Mouse (Mus musculus): ENCODE results near the gene Cldn15. TPM values are rescaled to one million over a fixed set of nuclear protein-coding genes. Genes with fewer than 3 reads are reported as not detected.

The Cldn15 gene
- polyA plus RNA-seq, 1 experiment from 2014 or later: 5.1 TPM

DNA sequence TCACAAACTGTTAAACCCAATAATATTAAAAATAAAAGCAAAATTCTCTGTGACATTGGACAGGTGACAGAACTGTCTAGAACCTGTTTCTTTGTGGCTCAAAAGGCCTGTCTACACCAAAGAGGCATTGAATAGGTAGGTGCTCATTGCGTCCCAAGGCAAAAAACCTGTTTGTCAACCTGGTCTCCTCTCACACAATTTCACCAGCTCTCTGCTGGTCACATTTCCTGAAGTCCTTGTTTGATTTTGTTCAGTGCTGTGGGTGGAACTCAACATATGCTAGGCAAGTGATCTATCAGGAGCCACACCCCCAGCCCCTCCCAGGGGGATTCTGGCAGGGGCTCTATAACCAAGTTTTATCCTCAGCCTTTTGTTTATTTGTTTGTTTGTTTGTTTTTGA, 9.2 kb upstream of the Cldn15 start:
- H3K4me2 ChIP-seq (ENCODE audit: low read depth, low read length): no peak overlapping the region
- 60% methylated on average over 1 of the region's 1 CpGs for WGBS
- no peak overlapping the region for H3K4me3 ChIP-seq (ENCODE audit: low read length)
- no peaks in the 10 kb centered on the region for H3K36me3 ChIP-seq (ENCODE audit: control insufficient read depth, insufficient read depth, low read length)
- peaks cover 23% of the 10 kb centered on the region for H3K4me1 ChIP-seq (replicated peaks; ENCODE audit: control insufficient read depth, insufficient read depth, low read length)
- H3K9ac ChIP-seq (ENCODE audit: low read length): no peak overlapping the region
- no peaks in the 10 kb centered on the region for H3K27me3 ChIP-seq (ENCODE audit: control insufficient read depth, insufficient read depth, low read depth, low read length)
- no peak overlapping the region for H3K27ac ChIP-seq (ENCODE audit: low read length)
- no peak for ATAC-seq (ENCODE audit: low read depth)
- H3K9me3 ChIP-seq (ENCODE audit: control insufficient read depth, low read length): no peaks in the 10 kb centered on the region

DNA sequence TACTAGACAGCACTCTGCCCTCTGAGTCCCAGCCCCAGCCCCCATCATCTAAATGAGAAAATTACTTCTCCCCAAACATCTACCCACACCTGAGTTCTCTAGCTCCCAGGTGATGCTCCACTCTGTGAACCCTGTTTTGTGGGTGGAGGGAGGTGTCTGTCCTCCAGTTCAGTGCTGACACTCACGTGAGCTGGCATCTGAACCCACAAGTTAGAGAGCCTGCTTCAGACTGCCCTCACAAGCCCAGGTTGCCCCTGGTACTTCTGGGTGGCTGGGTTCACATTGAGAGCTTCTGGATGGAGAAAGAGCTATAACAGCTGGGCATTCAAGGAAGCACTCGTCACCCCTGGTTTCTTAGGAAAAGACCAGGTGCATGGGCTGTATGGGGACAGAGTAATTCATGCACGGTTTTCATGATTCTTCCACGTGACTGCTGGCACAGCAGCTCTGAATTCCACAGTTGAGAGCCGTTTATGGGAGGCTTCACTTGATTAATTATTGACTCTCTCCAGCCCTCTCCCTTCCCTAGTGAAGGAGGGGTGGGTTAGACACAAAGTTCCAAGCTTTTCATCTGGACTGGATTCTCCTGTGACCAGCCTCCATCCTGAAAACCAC, 7.3 kb upstream of the Cldn15 start:
- peak overlapping the region; percentile 90 for H3K27ac ChIP-seq (ENCODE audit: low read length)
- peak; percentile 44 for ATAC-seq (ENCODE audit: low read depth)
- WGBS: 37% methylated on average over 5 of the region's 5 CpGs

DNA sequence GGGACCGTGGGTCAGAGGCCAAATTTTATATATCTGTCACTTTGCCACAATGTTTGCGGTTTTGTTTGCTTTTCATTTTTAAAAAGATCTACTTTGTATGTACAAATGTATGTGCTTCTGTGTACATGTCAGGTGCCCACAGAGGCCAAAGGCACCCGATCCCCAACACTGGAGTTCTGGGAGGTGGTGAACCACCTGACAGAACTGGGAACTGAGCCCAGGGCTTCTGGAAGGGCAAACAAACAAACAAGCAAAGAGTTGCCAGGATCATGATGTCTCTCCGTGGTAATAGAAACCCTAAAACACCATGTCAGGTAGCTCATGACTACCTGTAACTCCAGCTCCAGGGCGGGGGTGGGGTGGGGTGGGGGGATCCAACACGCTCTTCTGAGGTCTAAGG, 6.4 kb upstream of the Cldn15 start:
- Histone ChIP-seq H3K9ac (ENCODE audit: low read length) (no peak overlapping the region), H3K27ac (ENCODE audit: low read length) (0 out of 2 replicates have a peak overlapping the region, but pooled peaks have one; percentile 45), H3K36me3 (ENCODE audit: control insufficient read depth, insufficient read depth, low read length) (peaks cover 15% of the 10 kb centered on the region), H3K4me3 (ENCODE audit: low read length) (no peak overlapping the region), H3K4me2 (ENCODE audit: low read depth, low read length) (no peak overlapping the region), H3K27me3 (ENCODE audit: control insufficient read depth, insufficient read depth, low read depth, low read length) (no peaks in the 10 kb centered on the region), H3K9me3 (ENCODE audit: control insufficient read depth, low read length) (no peaks in the 10 kb centered on the region), H3K4me1 (replicated peaks; ENCODE audit: control insufficient read depth, insufficient read depth, low read length) (peaks cover 24% of the 10 kb centered on the region)
- ATAC-seq (ENCODE audit: low read depth): no peak
- 82% methylated on average over 6 of the region's 6 CpGs for WGBS

More for the DNA sequence above, 7.3 kb upstream of the Cldn15 start:
- Histone ChIP-seq H3K9ac (ENCODE audit: low read length) (peak overlapping the region; percentile 17; the same call in 1 of the 2 replicates), H3K9me3 (ENCODE audit: control insufficient read depth, low read length) (no peaks in the 10 kb centered on the region), H3K4me3 (ENCODE audit: low read length) (no peak overlapping the region), H3K27me3 (ENCODE audit: control insufficient read depth, insufficient read depth, low read depth, low read length) (no peaks in the 10 kb centered on the region), H3K4me2 (ENCODE audit: low read depth, low read length) (peak overlapping the region; percentile 24; the same call in 1 of the 2 replicates), H3K36me3 (ENCODE audit: control insufficient read depth, insufficient read depth, low read length) (peaks cover 9% of the 10 kb centered on the region), H3K4me1 (replicated peaks; ENCODE audit: control insufficient read depth, insufficient read depth, low read length) (peaks cover 27% of the 10 kb centered on the region)

GRCm38 (mm10) chr5:136961334-136961982, 5.0 kb upstream of the Cldn15 start:
- 28% methylated on average over 5 of the region's 5 CpGs for WGBS
- H3K36me3 ChIP-seq (ENCODE audit: control insufficient read depth, insufficient read depth, low read length): peaks cover 24% of the 10 kb centered on the region
- H3K27ac ChIP-seq (ENCODE audit: low read length): peak overlapping the region; percentile 48; the same call in 1 of the 2 replicates
- H3K4me1 ChIP-seq (replicated peaks; ENCODE audit: control insufficient read depth, insufficient read depth, low read length): peaks cover 29% of the 10 kb centered on the region
- H3K4me2 ChIP-seq (ENCODE audit: low read depth, low read length): peak overlapping the region; percentile 63
- no peaks in the 10 kb centered on the region for H3K27me3 ChIP-seq (ENCODE audit: control insufficient read depth, insufficient read depth, low read depth, low read length)
- H3K4me3 ChIP-seq (ENCODE audit: low read length): peak overlapping the region; percentile 66
- H3K9ac ChIP-seq (ENCODE audit: low read length): peak overlapping the region; percentile 72
- ATAC-seq (ENCODE audit: low read depth): peak; percentile 9
- no peaks in the 10 kb centered on the region for H3K9me3 ChIP-seq (ENCODE audit: control insufficient read depth, low read length)

GRCm38 (mm10) chr5:136961983-136962461, 4.4 kb upstream of the Cldn15 start:
- Histone ChIP-seq H3K27ac (ENCODE audit: low read length) (peak overlapping the region; percentile 75), H3K4me3 (ENCODE audit: low read length) (peak overlapping the region; percentile 66), H3K4me2 (ENCODE audit: low read depth, low read length) (peak overlapping the region; percentile 63), H3K4me1 (replicated peaks; ENCODE audit: control insufficient read depth, insufficient read depth, low read length) (peaks cover 35% of the 10 kb centered on the region), H3K36me3 (ENCODE audit: control insufficient read depth, insufficient read depth, low read length) (peaks cover 24% of the 10 kb centered on the region), H3K9me3 (ENCODE audit: control insufficient read depth, low read length) (no peaks in the 10 kb centered on the region), H3K9ac (ENCODE audit: low read length) (peak overlapping the region; percentile 72), H3K27me3 (ENCODE audit: control insufficient read depth, insufficient read depth, low read depth, low read length) (no peaks in the 10 kb centered on the region)
- ATAC-seq (ENCODE audit: low read depth): peak; percentile 91
- WGBS: 0% methylated on average over 20 of the region's 20 CpGs

DNA sequence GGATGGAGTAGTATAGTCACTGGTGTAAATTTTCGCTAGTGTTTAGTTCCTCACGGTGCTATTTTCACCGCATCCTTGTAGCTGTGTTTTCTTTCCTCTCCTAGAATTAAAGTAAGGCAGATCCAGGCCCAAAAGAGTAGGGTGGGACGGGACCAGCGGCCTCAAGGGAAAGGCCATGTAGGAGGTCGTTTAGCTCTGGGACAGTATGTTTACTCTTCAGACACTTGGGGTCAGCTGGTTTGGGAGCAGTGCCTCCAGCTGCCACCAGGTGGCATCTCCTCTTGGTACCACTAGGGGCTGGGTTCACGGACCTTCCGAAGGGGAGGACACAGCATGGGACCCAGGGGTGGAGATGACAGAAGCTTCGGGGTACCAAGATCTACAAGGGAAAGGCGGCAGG, 3.9 kb upstream of the Cldn15 start:
- Histone ChIP-seq H3K27ac (ENCODE audit: low read length) (peak overlapping the region; percentile 75), H3K9ac (ENCODE audit: low read length) (peak overlapping the region; percentile 72), H3K9me3 (ENCODE audit: control insufficient read depth, low read length) (no peaks in the 10 kb centered on the region), H3K4me2 (ENCODE audit: low read depth, low read length) (peak overlapping the region; percentile 63), H3K4me3 (ENCODE audit: low read length) (peak overlapping the region; percentile 66), H3K4me1 (replicated peaks; ENCODE audit: control insufficient read depth, insufficient read depth, low read length) (peaks cover 37% of the 10 kb centered on the region), H3K36me3 (ENCODE audit: control insufficient read depth, insufficient read depth, low read length) (peaks cover 24% of the 10 kb centered on the region), H3K27me3 (ENCODE audit: control insufficient read depth, insufficient read depth, low read depth, low read length) (no peaks in the 10 kb centered on the region)
- ATAC-seq (ENCODE audit: low read depth): peak; percentile 66
- 2% methylated on average over 10 of the region's 10 CpGs for WGBS

GRCm38 (mm10) chr5:136962966-136963540, 3.4 kb upstream of the Cldn15 start:
- ATAC-seq (ENCODE audit: low read depth): no peak
- Histone ChIP-seq H3K9ac (ENCODE audit: low read length) (peak overlapping the region; percentile 72), H3K27ac (ENCODE audit: low read length) (no peak overlapping the region; the same call in 1 of the 2 replicates), H3K27me3 (ENCODE audit: control insufficient read depth, insufficient read depth, low read depth, low read length) (no peaks in the 10 kb centered on the region), H3K4me2 (ENCODE audit: low read depth, low read length) (peak overlapping the region; percentile 63), H3K9me3 (ENCODE audit: control insufficient read depth, low read length) (no peaks in the 10 kb centered on the region), H3K4me1 (replicated peaks; ENCODE audit: control insufficient read depth, insufficient read depth, low read length) (peaks cover 37% of the 10 kb centered on the region), H3K4me3 (ENCODE audit: low read length) (peak overlapping the region; percentile 66), H3K36me3 (ENCODE audit: control insufficient read depth, insufficient read depth, low read length) (peaks cover 24% of the 10 kb centered on the region)
- WGBS: 64% methylated on average over 8 of the region's 8 CpGs

GRCm38 (mm10) chr5:136965210-136965609, 1.2 kb upstream of the Cldn15 start:
- peaks cover 24% of the 10 kb centered on the region for H3K36me3 ChIP-seq (ENCODE audit: control insufficient read depth, insufficient read depth, low read length)
- peaks cover 29% of the 10 kb centered on the region for H3K4me1 ChIP-seq (replicated peaks; ENCODE audit: control insufficient read depth, insufficient read depth, low read length)
- no peak overlapping the region for H3K9ac ChIP-seq (ENCODE audit: low read length)
- no peaks in the 10 kb centered on the region for H3K9me3 ChIP-seq (ENCODE audit: control insufficient read depth, low read length)
- ATAC-seq (ENCODE audit: low read depth): no peak
- H3K27ac ChIP-seq (ENCODE audit: low read length): peak overlapping the region; percentile 89; the same call in 1 of the 2 replicates
- H3K27me3 ChIP-seq (ENCODE audit: control insufficient read depth, insufficient read depth, low read depth, low read length): no peaks in the 10 kb centered on the region
- 75% methylated on average over 9 of the region's 9 CpGs for WGBS
- H3K4me2 ChIP-seq (ENCODE audit: low read depth, low read length): no peak overlapping the region
- no peak overlapping the region for H3K4me3 ChIP-seq (ENCODE audit: low read length)

GRCm38 (mm10) chr5:136965686-136966085, 730 bp upstream of the Cldn15 start:
- H3K27ac ChIP-seq (ENCODE audit: low read length): peak overlapping the region; percentile 89
- H3K9me3 ChIP-seq (ENCODE audit: control insufficient read depth, low read length): no peaks in the 10 kb centered on the region
- no peak overlapping the region for H3K4me2 ChIP-seq (ENCODE audit: low read depth, low read length)
- H3K4me3 ChIP-seq (ENCODE audit: low read length): no peak overlapping the region
- H3K4me1 ChIP-seq (replicated peaks; ENCODE audit: control insufficient read depth, insufficient read depth, low read length): peaks cover 29% of the 10 kb centered on the region
- peaks cover 24% of the 10 kb centered on the region for H3K36me3 ChIP-seq (ENCODE audit: control insufficient read depth, insufficient read depth, low read length)
- ATAC-seq (ENCODE audit: low read depth): no peak
- H3K9ac ChIP-seq (ENCODE audit: low read length): no peak overlapping the region; the same call in 1 of the 2 replicates
- 77% methylated on average over 8 of the region's 8 CpGs for WGBS
- no peaks in the 10 kb centered on the region for H3K27me3 ChIP-seq (ENCODE audit: control insufficient read depth, insufficient read depth, low read depth, low read length)
